9 mouse cellular contexts compared by ENCODE assay signal in genomic region chr14:25462975-25463374, GRCm38 (mm10). TPM values are rescaled to one million over a fixed set of nuclear protein-coding genes. Genes with fewer than 3 reads are reported as not detected.
DNase-seq lines count a peak whose midpoint lies in the region; ATAC-seq lines count a peak whose summit lies in the region.
"Had no signal": no experiment of that assay in that cellular context is flagged by ENCODE, and none has a peak within 500 bp of the region (broad histone marks: within the 10 kb centered on the region; RNA-seq: fewer than 3 reads in every experiment).

No protein-coding gene starts in this region.

- no peak overlapping the region for H3K4me3 ChIP-seq in embryonic facial prominence, embryonic 14.5 days (ENCODE audit: low read depth, low read length)
- no peak overlapping the region for H3K4me3 ChIP-seq in limb, embryonic 10.5 days
- 0 out of 2 replicates have a peak overlapping the region, but pooled peaks have one; percentile 4 for H3K4me3 ChIP-seq in neural tube, embryonic 13.5 days
- H3K4me3 ChIP-seq: lung, embryonic 15.5 days had no signal

- H3K27ac ChIP-seq in embryonic facial prominence, embryonic 14.5 days (replicated peaks; ENCODE audit: low read depth, low read length) = no peak overlapping the region
- H3K27ac ChIP-seq in limb, embryonic 10.5 days = peak overlapping the region; percentile 54; the same call in 1 of the 2 replicates
- peak overlapping the region; percentile 19; the same call in 1 of the 2 replicates for H3K27ac ChIP-seq in neural tube, embryonic 13.5 days (replicated peaks)

- H3K27me3 ChIP-seq in embryonic facial prominence, embryonic 14.5 days (replicated peaks; ENCODE audit: control insufficient read depth, insufficient read depth, low read length) = no peaks in the 10 kb centered on the region
- H3K27me3 ChIP-seq in limb, embryonic 10.5 days (ENCODE audit: low read depth, poor library complexity, severe bottlenecking) = no peaks in the 10 kb centered on the region
- H3K27me3 ChIP-seq in neural tube, embryonic 13.5 days = no peaks in the 10 kb centered on the region
- H3K27me3 ChIP-seq: lung, embryonic 15.5 days had no signal

- no peaks in the 10 kb centered on the region for H3K9me3 ChIP-seq in embryonic facial prominence, embryonic 14.5 days (ENCODE audit: control insufficient read depth, low read length)
- H3K9me3 ChIP-seq in limb, embryonic 10.5 days (replicated peaks) = no peaks in the 10 kb centered on the region
- H3K9me3 ChIP-seq in neural tube, embryonic 13.5 days = no peaks in the 10 kb centered on the region
- H3K9me3 ChIP-seq: lung, embryonic 15.5 days had no signal

- 0 out of 2 replicates have a peak overlapping the region, but pooled peaks have one; percentile 15 for H3K9ac ChIP-seq in embryonic facial prominence, embryonic 14.5 days (ENCODE audit: low read depth, low read length)
- H3K9ac ChIP-seq in neural tube, embryonic 13.5 days = peak overlapping the region; percentile 50
- H3K9ac ChIP-seq: lung, embryonic 15.5 days had no signal

- ATAC-seq in embryonic facial prominence, embryonic 14.5 days (ENCODE audit: low read depth) = no peak
- ATAC-seq in neural tube, embryonic 13.5 days (ENCODE audit: low read depth) = no peak

- peaks cover 61% of the 10 kb centered on the region for H3K4me1 ChIP-seq in embryonic facial prominence, embryonic 14.5 days (ENCODE audit: control insufficient read depth, insufficient read depth, low read length)
- peaks cover 80% of the 10 kb centered on the region for H3K4me1 ChIP-seq in limb, embryonic 10.5 days
- H3K4me1 ChIP-seq in neural tube, embryonic 13.5 days (replicated peaks) = peaks cover 75% of the 10 kb centered on the region

- WGBS in embryonic facial prominence, embryonic 14.5 days = 23% methylated on average over 1 of the region's 1 CpGs
- WGBS in limb, embryonic 10.5 days = 13% methylated on average over 1 of the region's 1 CpGs
- 0% methylated on average over 1 of the region's 1 CpGs for WGBS in neural tube, embryonic 13.5 days

- H3K4me2 ChIP-seq in embryonic facial prominence, embryonic 14.5 days (ENCODE audit: low read depth, low read length) = 0 out of 2 replicates have a peak overlapping the region, but pooled peaks have one; percentile 1
- H3K4me2 ChIP-seq in neural tube, embryonic 13.5 days = peak overlapping the region; percentile 99

- H3K36me3 ChIP-seq in embryonic facial prominence, embryonic 14.5 days (ENCODE audit: control insufficient read depth, insufficient read depth, low read length) = no peaks in the 10 kb centered on the region
- no peaks in the 10 kb centered on the region for H3K36me3 ChIP-seq in limb, embryonic 10.5 days
- no peaks in the 10 kb centered on the region for H3K36me3 ChIP-seq in neural tube, embryonic 13.5 days
- H3K36me3 ChIP-seq: G1E; lung, embryonic 15.5 days had no signal

- DNase-seq in kidney, adult 11 months = peak; percentile 12
- no peak for DNase-seq in kidney, postnatal 14 days
- no peak for DNase-seq in embryonic facial prominence, embryonic 14.5 days (ENCODE audit: low spot score)
- no peak for DNase-seq in limb, embryonic 10.5 days (ENCODE audit: low spot score)
- DNase-seq in lung, postnatal 4 days = no peak
- no peak for DNase-seq in layer of hippocampus, postnatal 36 days

RNA-seq across cellular contexts. Expression of gene Zmiz1, which starts 4.0 kb away (rescaled TPM):
- 31.3 and 36.6 TPM in 2 replicates for polyA plus RNA-seq in embryonic facial prominence, embryonic 14.5 days (2014; fragmentation: Nextera tagmentation; extraction: Ambion mirVana)
- 43.8 and 55.5 TPM in 2 replicates for polyA plus RNA-seq in limb, embryonic 10.5 days (2016; fragmentation: Nextera tagmentation; extraction: Ambion mirVana)
- 57.2 and 66.2 TPM in 2 replicates for polyA plus RNA-seq in neural tube, embryonic 13.5 days (2015; fragmentation: Nextera tagmentation; extraction: Ambion mirVana)
- total RNA-seq in layer of hippocampus, postnatal 36 days (2021) = 10 to 100 TPM; 88.1 to 94.5 TPM
